Mouse (Mus musculus) bone marrow macrophage, adult 2 months (primary cell): ENCODE measurements around the gene Tbc1d9.

Source experiments
- CTCF ChIP-seq: IDR thresholded peaks from 2 replicates; pipeline ENCODE4 v1.5.1; 2012; ENCODE audit warnings: low read depth, mild to moderate bottlenecking, low read length, moderate library complexity
- POLR2A ChIP-seq: IDR thresholded peaks from 2 replicates; pipeline ENCODE4 v1.6.1; 2012; ENCODE audit warnings: mild to moderate bottlenecking, low read depth, low read length, borderline replicate concordance

DNA sequence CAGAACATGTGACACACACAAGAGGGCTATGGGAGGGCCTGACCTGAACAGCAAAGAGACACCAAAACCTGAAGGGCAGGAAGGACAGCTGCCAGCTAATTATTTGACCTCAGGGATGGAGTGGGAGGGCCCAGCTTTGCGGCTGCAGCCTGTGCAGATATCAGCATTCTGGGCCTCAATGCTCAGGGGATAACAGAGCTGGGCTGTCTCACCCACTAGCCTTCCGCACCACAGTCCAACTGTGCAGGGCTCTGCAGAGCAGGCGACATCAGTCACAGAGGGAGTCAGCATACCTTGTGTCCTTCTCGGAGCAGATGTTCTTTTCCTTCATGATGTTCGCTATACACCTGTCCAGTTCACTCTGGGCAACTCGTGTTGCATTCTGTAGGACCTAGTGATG lies 157.2 kb downstream of the Tbc1d9 start:
- TF ChIP-seq CTCF = no peak
- TF ChIP-seq POLR2A = no peak
